Mouse (Mus musculus) lung, embryonic 14.5 days (tissue): Measurements from ENCODE around the gene Rabgap1l. TPM values are rescaled to one million over a fixed set of nuclear protein-coding genes. Genes with fewer than 3 reads are reported as not detected.

Experiments
- ATAC-seq: fragments of 200-750 bp; cut with Nextera tagmentation; 2 replicates; pipeline ENCODE4 v1.8.0; 2017; ENCODE audit warnings: mild to moderate bottlenecking, moderate TSS enrichment, moderate library complexity; ENCODE audit not compliant: insufficient read depth
- DNase-seq: peaks from one replicate; pipeline ENCODE4 v3.0.0-alpha.2; 2015
- H3K27ac ChIP-seq: fragments of 300-500 bp; sonication (generic); 2 replicates; pipeline ENCODE4 v1.5.1; 2014; ENCODE audit warnings: low read depth, mild to moderate bottlenecking, moderate library complexity
- H3K27me3 ChIP-seq: fragments of 300-500 bp; sonication (generic); 2 replicates; pipeline ENCODE4 v1.6.1; 2014; ENCODE audit warnings: low read length, control low read depth; ENCODE audit not compliant: insufficient read depth
- H3K36me3 ChIP-seq: fragments of 300-500 bp; sonication (generic); 2 replicates; pipeline ENCODE4 v1.6.1; 2014; ENCODE audit warnings: control low read depth; ENCODE audit not compliant: insufficient read depth
- H3K4me1 ChIP-seq: fragments of 300-500 bp; sonication (generic); 2 replicates; pipeline ENCODE4 v1.6.1; 2014; ENCODE audit warnings: antibody characterized with exemption, control low read depth; ENCODE audit not compliant: insufficient read depth
- H3K4me2 ChIP-seq: fragments of 300-500 bp; sonication (generic); 2 replicates; pipeline ENCODE4 v1.6.1; 2014; ENCODE audit warnings: mild to moderate bottlenecking
- H3K4me3 ChIP-seq: fragments of 300-500 bp; sonication (generic); 2 replicates; pipeline ENCODE4 v1.5.1; 2014; ENCODE audit warnings: low read depth, low read length
- H3K9ac ChIP-seq: fragments of 300-500 bp; sonication (generic); 2 replicates; pipeline ENCODE4 v1.6.1; 2014
- H3K9me3 ChIP-seq: fragments of 300-500 bp; sonication (generic); 2 replicates; pipeline ENCODE4 v1.6.1; 2016; ENCODE audit warnings: low read depth, low read length, control low read depth
- CTCF ChIP-seq: IDR thresholded peaks from 2 replicates; pipeline ENCODE4 v1.5.1; 2016; ENCODE audit warnings: antibody characterized with exemption, low read depth
- WGBS: fragments of 180-500 bp; shearing (Covaris S2); extraction: QIAGEN DNeasy Blood & Tissue Kit; methylation state at CpG from one replicate; pipeline ENCODE4 v1.1.7; 2014; 5-methylcytosine and 5-hydroxymethylcytosine counted together
- polyA plus RNA-seq: library from polyadenylated mRNA; unstranded; fragments of >200 nt; fragmentation: Nextera tagmentation; extraction: Ambion mirVana; gene quantifications from 2 replicates; pipeline ENCODE4 v1.2.1, GENCODE M21; 2014

Rabgap1l gene
- polyA plus RNA-seq, 1 experiment from 2014 or later: 19.3 TPM

DNA sequence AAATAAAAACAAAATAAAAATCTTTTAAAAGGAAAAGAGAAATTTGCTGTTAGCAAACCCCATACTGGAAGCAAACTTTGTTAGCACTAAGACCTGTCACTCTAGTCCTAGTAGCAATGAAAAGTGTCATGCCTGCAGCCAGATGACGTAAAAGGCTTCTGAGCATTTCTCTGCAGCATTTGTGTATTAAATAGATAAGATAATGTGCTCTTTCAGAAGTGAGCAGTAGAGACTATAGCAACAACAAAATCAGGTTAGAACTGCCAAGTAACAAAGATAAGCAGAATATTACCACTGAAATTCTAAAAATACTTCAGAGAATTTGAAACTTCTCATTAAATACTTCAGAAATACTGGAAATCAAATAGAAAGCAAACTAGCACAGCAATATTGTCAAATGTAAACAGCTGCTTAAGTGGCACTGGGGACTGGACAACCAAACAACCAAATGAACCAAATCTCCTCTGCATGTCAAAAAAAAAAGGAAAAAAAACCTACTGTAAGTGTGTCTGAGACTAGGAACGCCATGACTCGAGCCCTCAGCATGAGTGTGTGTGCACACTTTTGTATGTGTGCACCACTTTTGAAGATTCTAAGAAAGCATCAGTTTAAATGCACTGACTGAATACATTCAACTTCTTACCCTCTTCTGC, 111.5 kb downstream of the Rabgap1l start:
- Histone ChIP-seq H3K36me3 (no peaks in the 10 kb centered on the region), H3K27ac (no peak overlapping the region), H3K9ac (no peak overlapping the region), H3K9me3 (no peaks in the 10 kb centered on the region), H3K27me3 (no peaks in the 10 kb centered on the region), H3K4me2 (no peak overlapping the region), H3K4me1 (no peaks in the 10 kb centered on the region), H3K4me3 (no peak overlapping the region)
- 66% methylated on average over 3 of the region's 3 CpGs for WGBS
- TF ChIP-seq CTCF: no peak
- peak; percentile 40 for DNase-seq
- ATAC-seq: peak; percentile 56; the same call in 1 of the 2 replicates

DNA sequence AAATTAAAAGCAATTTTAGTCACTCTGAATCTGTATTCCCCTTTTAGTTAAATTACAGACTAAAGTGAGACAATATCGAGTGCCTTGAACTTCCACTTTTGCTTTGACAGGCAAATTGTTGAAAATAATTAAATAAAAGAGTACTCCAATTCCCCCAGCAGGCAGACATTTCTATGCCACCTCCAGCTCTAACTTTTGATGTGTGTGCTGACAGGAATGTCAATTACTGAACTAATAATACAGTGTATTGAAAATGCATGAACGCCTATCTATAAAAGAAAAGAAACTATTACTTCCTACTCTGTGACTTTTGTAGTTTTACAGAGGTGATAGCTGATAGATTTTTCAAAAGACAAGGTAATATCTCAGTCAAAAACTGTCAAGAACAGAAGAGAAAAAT, 118.2 kb downstream of the Rabgap1l start:
- H3K9me3 ChIP-seq: no peaks in the 10 kb centered on the region
- no peaks in the 10 kb centered on the region for H3K36me3 ChIP-seq
- ATAC-seq (no peak), DNase-seq (no peak)
- no peaks in the 10 kb centered on the region for H3K4me1 ChIP-seq
- no peak overlapping the region for H3K27ac ChIP-seq
- no peak for TF ChIP-seq CTCF
- no peaks in the 10 kb centered on the region for H3K27me3 ChIP-seq
- H3K9ac ChIP-seq: no peak overlapping the region
- 74% methylated on average over 2 of the region's 2 CpGs for WGBS
- no peak overlapping the region for H3K4me2 ChIP-seq
- no peak overlapping the region for H3K4me3 ChIP-seq

DNA sequence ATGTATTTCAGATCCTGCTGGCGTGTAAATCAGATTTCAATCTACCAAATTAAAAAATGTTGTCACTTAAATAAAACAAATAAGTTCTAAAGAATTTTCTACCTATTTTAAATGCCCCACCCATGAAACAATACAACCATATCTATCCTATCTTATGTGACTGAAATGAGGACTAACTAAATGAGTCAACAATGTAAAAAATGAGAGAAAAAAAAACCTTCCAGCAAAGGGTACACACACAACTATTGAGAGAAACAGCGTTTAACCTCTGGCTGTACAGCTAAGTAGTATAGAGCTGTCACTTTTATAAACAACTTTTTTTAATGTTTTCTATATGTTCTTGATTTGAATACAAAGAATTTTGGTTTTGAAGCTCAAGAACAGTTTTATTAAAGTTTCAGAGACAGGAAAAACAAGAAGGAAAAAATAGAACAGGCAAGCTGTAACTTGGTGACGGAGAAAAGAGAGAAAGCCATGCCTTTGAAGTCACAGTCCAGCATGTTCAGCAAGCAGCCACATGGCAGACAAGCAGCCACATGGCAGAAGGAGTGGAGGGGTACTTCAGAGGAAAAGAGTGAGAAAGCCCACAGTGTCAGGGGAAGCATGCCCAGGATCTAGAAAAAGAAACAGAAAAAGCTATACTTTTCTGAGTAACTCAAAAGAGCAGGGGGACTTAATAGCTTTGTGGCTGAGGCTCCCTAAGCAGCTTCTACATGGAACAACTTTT, 120.8 kb downstream of the Rabgap1l start:
- WGBS: 60% methylated on average over 3 of the region's 3 CpGs
- no peak overlapping the region for H3K27ac ChIP-seq

DNA sequence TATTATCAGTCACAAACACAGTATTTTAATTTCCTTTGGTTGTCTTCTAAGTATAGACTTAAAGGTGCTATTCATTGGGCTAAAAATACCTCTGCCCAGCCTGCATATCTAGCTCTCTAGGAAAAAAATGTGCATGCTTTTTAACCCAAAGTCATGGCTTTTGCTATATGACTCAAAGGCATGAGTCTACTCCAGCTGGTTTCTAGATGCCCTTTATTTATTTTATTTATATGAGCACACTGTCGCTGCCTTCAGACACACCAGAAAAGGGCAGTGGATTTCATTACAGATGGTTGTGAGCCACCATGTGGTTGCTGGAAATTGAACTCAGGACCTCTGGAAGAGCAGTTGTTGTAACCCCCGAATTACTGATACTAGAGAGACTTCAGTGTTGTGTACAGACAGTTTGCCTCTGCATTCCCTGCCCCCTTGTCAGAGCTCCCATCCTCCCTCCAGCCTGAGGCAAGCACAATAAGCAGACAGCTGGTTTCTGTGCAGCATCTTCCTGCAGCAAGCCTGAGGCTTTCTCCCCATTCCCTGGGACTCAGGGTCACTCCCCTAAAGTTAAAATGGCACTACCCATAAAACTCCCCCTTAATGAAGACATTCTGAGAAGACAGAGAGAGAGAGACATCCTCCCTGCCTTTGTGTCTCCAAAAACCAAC, 137.1 kb downstream of the Rabgap1l start:
- Histone ChIP-seq H3K27me3 (no peaks in the 10 kb centered on the region), H3K36me3 (no peaks in the 10 kb centered on the region), H3K4me3 (no peak overlapping the region), H3K9me3 (no peaks in the 10 kb centered on the region), H3K4me1 (no peaks in the 10 kb centered on the region), H3K4me2 (no peak overlapping the region), H3K27ac (no peak overlapping the region), H3K9ac (no peak overlapping the region)
- WGBS: 49% methylated on average over 2 of the region's 2 CpGs
- ATAC-seq: no peak
- DNase-seq: no peak
- no peak for TF ChIP-seq CTCF

More for the DNA sequence above, 120.8 kb downstream of the Rabgap1l start:
- Histone ChIP-seq H3K4me2 (no peak overlapping the region), H3K4me1 (no peaks in the 10 kb centered on the region), H3K9ac (no peak overlapping the region), H3K27me3 (no peaks in the 10 kb centered on the region), H3K36me3 (no peaks in the 10 kb centered on the region), H3K4me3 (no peak overlapping the region), H3K9me3 (no peaks in the 10 kb centered on the region)
- TF ChIP-seq CTCF: no peak
- ATAC-seq (peak; percentile 47; the same call in 1 of the 2 replicates), DNase-seq (peak; percentile 17)

DNA sequence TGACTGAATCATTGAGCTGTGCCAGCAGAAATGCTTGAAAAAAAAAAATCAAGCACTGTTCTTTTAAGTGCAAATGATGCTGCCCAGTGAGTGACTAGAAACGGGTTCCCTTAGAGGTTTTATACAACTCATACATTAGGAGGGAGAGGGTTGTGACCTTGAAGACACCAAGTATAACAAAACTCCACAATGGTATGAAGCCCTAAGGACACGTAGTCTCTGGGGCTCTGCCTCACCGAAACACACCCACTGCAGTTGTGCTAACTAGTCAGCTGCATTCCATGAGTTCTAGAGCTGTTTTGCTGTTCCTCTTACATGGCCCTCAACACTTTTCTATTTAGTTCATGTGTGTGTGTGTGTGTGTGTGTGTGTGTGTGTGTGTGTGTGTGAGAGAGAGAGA, 141.3 kb downstream of the Rabgap1l start:
- ATAC-seq (no peak), DNase-seq (no peak)
- Histone ChIP-seq H3K27ac (no peak overlapping the region), H3K4me1 (no peaks in the 10 kb centered on the region), H3K27me3 (no peaks in the 10 kb centered on the region), H3K9ac (no peak overlapping the region), H3K4me2 (no peak overlapping the region), H3K4me3 (no peak overlapping the region), H3K36me3 (no peaks in the 10 kb centered on the region), H3K9me3 (no peaks in the 10 kb centered on the region)
- WGBS: 48% methylated on average over 3 of the region's 3 CpGs
- no peak for TF ChIP-seq CTCF

DNA sequence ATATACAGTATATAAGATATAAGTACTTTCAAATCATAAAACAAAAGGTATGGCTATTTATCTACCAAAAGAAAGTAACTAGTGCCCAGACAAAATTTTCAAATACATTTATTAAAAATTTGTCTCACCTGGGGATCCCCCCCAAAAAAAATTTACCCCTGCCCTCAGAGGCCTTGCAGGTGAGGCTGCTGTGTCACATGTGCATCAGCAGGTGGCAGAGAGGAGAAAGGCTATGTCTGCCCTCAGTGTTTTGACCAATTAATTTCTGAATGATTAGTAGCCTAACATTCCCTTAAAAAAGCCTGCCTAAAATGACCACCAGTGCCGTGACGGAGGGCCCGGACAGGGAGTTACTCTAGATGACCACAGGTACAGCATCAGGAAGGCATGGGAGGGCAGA, 147.6 kb downstream of the Rabgap1l start:
- WGBS: 85% methylated on average over 3 of the region's 3 CpGs
- Histone ChIP-seq H3K36me3 (no peaks in the 10 kb centered on the region), H3K27me3 (no peaks in the 10 kb centered on the region)

More for the DNA sequence above, 147.6 kb downstream of the Rabgap1l start:
- 0 out of 2 replicates have a peak, but pooled peaks have one; percentile 5 for TF ChIP-seq CTCF
- Histone ChIP-seq H3K4me1 (no peaks in the 10 kb centered on the region), H3K4me2 (no peak overlapping the region), H3K9ac (no peak overlapping the region), H3K4me3 (no peak overlapping the region), H3K27ac (no peak overlapping the region), H3K9me3 (no peaks in the 10 kb centered on the region)
- no peak for DNase-seq
- no peak for ATAC-seq
